Mouse (Mus musculus) spleen, postnatal 0 days (tissue): ENCODE results near the gene Ftcd. TPM values are rescaled to one million over a fixed set of nuclear protein-coding genes. Genes with fewer than 3 reads are reported as not detected.

Experiments used
- polyA plus RNA-seq: library from polyadenylated mRNA; unstranded; fragments of >200 nt; fragmentation: Nextera tagmentation; extraction: Ambion mirVana; gene quantifications from 2 replicates; pipeline ENCODE4 v1.2.1, GENCODE M21; 2015

Ftcd gene
- 0.11 and 0.19 TPM in 2 replicates for polyA plus RNA-seq

DNA sequence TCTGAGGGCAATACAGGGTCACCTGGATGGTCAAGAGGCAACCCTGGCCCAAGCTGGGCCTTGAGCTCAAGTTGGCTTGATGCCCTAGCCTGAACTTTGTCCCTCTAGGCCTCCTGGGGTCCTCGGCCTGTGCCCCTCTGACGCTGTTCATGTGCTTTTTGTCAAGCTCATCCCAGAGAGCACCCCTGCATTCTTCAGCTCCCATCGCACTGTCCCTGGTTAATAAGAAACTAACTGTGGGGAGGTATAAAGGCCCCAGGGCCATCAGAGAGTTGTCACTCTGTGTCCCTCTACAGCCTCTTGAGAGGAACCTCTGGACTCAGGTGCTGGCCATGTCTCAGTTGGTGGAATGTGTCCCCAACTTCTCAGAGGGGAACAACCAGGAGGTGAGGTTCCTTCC lies at the start of gene Ftcd:
Ftcd (plus strand) TSS at position 275 of the 400 bp plus-strand sequence.

DNA sequence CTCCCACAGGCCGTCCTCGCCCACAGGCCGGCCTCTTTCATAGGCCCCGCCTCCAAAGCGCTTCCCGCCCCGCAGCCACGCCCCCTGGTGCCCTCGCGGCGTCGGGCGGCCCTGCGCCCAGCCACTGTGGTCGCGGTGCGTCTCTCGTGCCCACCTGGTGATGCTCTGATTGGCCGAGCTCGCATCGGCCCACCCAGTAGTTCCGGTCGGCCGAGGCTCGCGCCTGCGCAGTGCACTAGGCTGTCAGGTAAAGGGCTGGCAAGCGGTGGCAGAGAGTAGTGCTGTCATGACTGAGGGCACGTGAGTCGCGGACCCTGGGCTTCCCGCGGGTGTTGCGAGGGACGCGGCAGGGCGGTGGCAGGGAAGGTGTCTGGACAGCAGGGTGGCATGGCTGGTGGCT lies 44.1 kb upstream of the Ftcd start, which contains the start of gene Lss:
Lss (plus strand) TSS at position 214 of the 400 bp plus-strand sequence.

DNA sequence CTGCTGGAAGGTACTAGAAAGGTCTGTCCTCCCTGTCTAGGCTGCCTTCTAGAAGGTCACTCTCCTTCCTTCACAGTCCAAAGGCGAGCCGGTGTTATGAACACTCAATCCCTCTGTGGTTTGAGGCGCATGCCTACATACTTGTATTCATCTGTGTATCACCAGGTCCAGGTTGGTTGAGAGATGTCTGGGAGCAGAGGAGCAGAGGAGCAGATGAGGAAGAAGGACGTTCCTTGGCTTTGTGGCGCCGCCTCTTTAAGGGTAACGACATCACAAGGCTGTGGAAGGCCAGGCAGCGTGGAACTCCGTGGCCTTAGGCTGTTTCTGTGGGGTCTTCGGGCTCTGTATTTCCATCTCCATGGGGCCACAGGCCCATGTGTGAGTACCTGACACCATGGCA lies 13.5 kb upstream of the Ftcd start, which contains the start of gene Spatc1l:
Spatc1l (plus strand) TSS at position 301 of the 400 bp plus-strand sequence.

GRCm38 (mm10) chr10:76622928-76623680 lies 47.7 kb downstream of the Ftcd start, which contains the start of gene Col6a2:
Col6a2 (minus strand) TSS chr10:76623630.

Other genes starting within 250 kb of the Ftcd start
- gene Dip2a, start 230.4 kb upstream of the Ftcd start, polyA plus RNA-seq = 2.1 and 2.7 TPM in 2 replicates
- gene AC141477.1, start 135.2 kb upstream of the Ftcd start, polyA plus RNA-seq = not detected in 2 replicates
- 12.8 and 14.6 TPM in 2 replicates for gene Pcnt, start 132.9 kb upstream of the Ftcd start, polyA plus RNA-seq
- gene 2610028H24Rik, start 126.6 kb upstream of the Ftcd start, polyA plus RNA-seq = not detected in 2 replicates
- gene Mcm3ap, start 106.7 kb upstream of the Ftcd start, polyA plus RNA-seq = 41.6 and 43.6 TPM in 2 replicates
- gene Ybey, start 106.5 kb upstream of the Ftcd start, polyA plus RNA-seq = 3.9 and 4.5 TPM in 2 replicates
- gene Lss, start 44.1 kb upstream of the Ftcd start, polyA plus RNA-seq = 5.5 and 5.7 TPM in 2 replicates
- gene Spatc1l, start 13.4 kb upstream of the Ftcd start, polyA plus RNA-seq = not detected in 2 replicates
- gene Col6a2, start 48.0 kb downstream of the Ftcd start, polyA plus RNA-seq = 31.0 and 35.7 TPM in 2 replicates
- 46.0 and 54.6 TPM in 2 replicates for gene Col6a1, start 150.5 kb downstream of the Ftcd start, polyA plus RNA-seq